In the genomic region with DNA sequence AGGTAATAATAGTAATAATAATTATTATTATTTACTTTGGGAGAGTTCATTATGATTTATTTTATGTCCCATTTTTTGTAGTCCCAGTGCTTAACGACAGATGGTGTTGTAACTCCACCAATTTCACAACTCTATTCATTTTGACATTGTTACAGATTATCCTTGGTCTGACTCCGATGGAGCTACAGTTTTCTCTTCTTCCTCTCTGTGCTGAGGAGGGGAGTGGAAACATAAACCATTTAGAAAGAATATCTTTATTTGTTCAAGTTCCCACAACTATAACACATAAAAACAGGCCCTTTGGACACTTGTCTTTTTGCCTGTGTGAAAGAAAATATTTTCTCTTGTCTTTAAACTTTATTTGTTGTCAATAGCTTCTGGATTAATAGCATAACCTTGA, we compare ENCODE assay signal across 13 mouse cellular contexts. TPM values are rescaled to one million over a fixed set of nuclear protein-coding genes. Genes with fewer than 3 reads are reported as not detected.
A peak's percentile ranks its signal among the peaks of the same experiment; 100 is the strongest.
DNase-seq lines count a peak whose midpoint lies in the region; ATAC-seq and TF ChIP-seq lines count a peak whose summit lies in the region.
"Had no signal": no experiment of that assay in that cellular context is flagged by ENCODE, and none has a peak within 500 bp of the region (broad histone marks: within the 10 kb centered on the region; RNA-seq: fewer than 3 reads in every experiment).

No protein-coding gene starts in this region.

- H3K4me2 ChIP-seq in liver, embryonic 12.5 days = no peak overlapping the region

- ATAC-seq in liver, embryonic 12.5 days = no peak
- no peak for ATAC-seq in erythroblast, adult 5-6 weeks (replicated peaks; ENCODE audit: low FRiP score, poor library complexity, severe bottlenecking)
- ATAC-seq: CD4-positive, CD25-positive, alpha-beta regulatory T cell, adult 4 months had no signal

- TF ChIP-seq CTCF in liver, adult 2 months (IDR thresholded peaks at IDR 0.05; ENCODE audit: low read depth, low read length) = peak; percentile 38; the same call in 1 of the 2 replicates

- no peaks in the 10 kb centered on the region for H3K36me3 ChIP-seq in liver, adult 2 months (ENCODE audit: control insufficient read depth, insufficient read depth, low read length)
- no peaks in the 10 kb centered on the region for H3K36me3 ChIP-seq in liver, embryonic 12.5 days

- H3K27me3 ChIP-seq in liver, adult 2 months (ENCODE audit: control insufficient read depth, insufficient read depth, low read length) = peaks cover 12% of the 10 kb centered on the region; the same call in 1 of the 2 replicates
- H3K27me3 ChIP-seq in liver, embryonic 12.5 days (replicated peaks) = peaks cover 45% of the 10 kb centered on the region

- H3K9me3 ChIP-seq in liver, embryonic 12.5 days (replicated peaks) = no peaks in the 10 kb centered on the region

- WGBS in liver, adult 2 months = 3% methylated on average over 2 of the region's 2 CpGs
- 17% methylated on average over 2 of the region's 2 CpGs for WGBS in liver, embryonic 12.5 days (ENCODE audit: insufficient replicate concordance)

- TF ChIP-seq POLR2A in liver, adult 2 months (IDR thresholded peaks at IDR 0.05; ENCODE audit: extremely low read depth, insufficient read depth, low read length) = no peak

- intact Hi-C loops in heart, postnatal 25 days (cut with DNase I) = loop anchor here (2.0 to 5.0 kb wide), 2 partner anchors 518 to 1325 kb away; no protein-coding TSS in a partner anchor

- H3K4me3 ChIP-seq in liver, adult 2 months (ENCODE audit: insufficient read depth, low read depth, low read length) = no peak overlapping the region
- no peak overlapping the region for H3K4me3 ChIP-seq in liver, embryonic 12.5 days

- DNase-seq in heart, adult 18-20 months = peak; percentile 5 to 28
- no peak for DNase-seq in heart, postnatal 25 days (ENCODE audit: low spot score)
- peak; percentile 30 for DNase-seq in liver, adult 2 months (ENCODE audit: extremely low read depth, low read depth, low spot score)
- DNase-seq in embryo, embryonic 10.5 days (ENCODE audit: low spot score) = peak; percentile 65
- DNase-seq in lung, postnatal 36 days = peak; percentile 49
- no peak for DNase-seq in right cerebral cortex, postnatal 10 days (ENCODE audit: low spot score in 2 of 2)
- DNase-seq: adrenal gland, postnatal 14 days; cerebellum, adult 2 months; thymus, postnatal 36 days had no signal

- H3K4me1 ChIP-seq in liver, adult 2 months (ENCODE audit: control insufficient read depth, insufficient read depth, low read length) = peaks cover 6% of the 10 kb centered on the region; the same call in 1 of the 2 replicates
- H3K4me1 ChIP-seq in liver, embryonic 12.5 days = peaks cover 5% of the 10 kb centered on the region; the same call in 1 of the 2 replicates

- H3K27ac ChIP-seq in liver, adult 2 months (replicated peaks; ENCODE audit: insufficient read depth, low read depth, low read length) = no peak overlapping the region
- no peak overlapping the region for H3K27ac ChIP-seq in liver, embryonic 12.5 days

- no peaks in the 10 kb centered on the region for H3K79me2 ChIP-seq in liver, adult 2 months (ENCODE audit: control insufficient read depth, insufficient read depth, low read length)

- H3K9ac ChIP-seq in liver, adult 2 months (ENCODE audit: low read depth, low read length) = no peak overlapping the region
- no peak overlapping the region for H3K9ac ChIP-seq in liver, embryonic 12.5 days

RNA-seq across cellular contexts. Expression of a gene that starts 4.1 kb away (rescaled TPM):
- 1 to 10 TPM; 1.3 to 2.3 TPM for total RNA-seq in heart, adult 18-20 months (2021)
- 1 to 10 TPM; 2.0 to 2.3 TPM for total RNA-seq in heart, postnatal 25 days (2021)
- total RNA-seq in liver, adult 2 months (2014; rRNA removed) = 6.5 and 7.8 TPM in 2 replicates
- polyA plus RNA-seq in liver, adult 2 months (2012; rRNA removed) = 1.4 and 1.5 TPM in 2 replicates
- 1.4 and 1.7 TPM in 2 replicates for polyA plus RNA-seq in liver, embryonic 12.5 days (2016; fragmentation: Nextera tagmentation; extraction: Ambion mirVana)
- total RNA-seq in erythroblast, adult 5-6 weeks (2015; ENCODE audit: low replicate concordance) = not detected in 2 replicates
- 0.17 TPM in 1 of 2 replicates, not detected in the other for total RNA-seq in erythroblast, adult 5-6 weeks (2017; ENCODE audit: low replicate concordance)
- total RNA-seq: megakaryocyte progenitor cell, adult 5-6 weeks had no signal

Comparison
In these comparisons a context has a peak if more than half of its experiments do, and no peak if none do; other contexts are left out.
1. DNase-seq: peak in heart, adult 18-20 months (2 of 2), liver, adult 2 months (single experiment), embryo, embryonic 10.5 days (single experiment) and lung, postnatal 36 days (single experiment); none in heart, postnatal 25 days (single experiment) and right cerebral cortex, postnatal 10 days (0 of 2).